Mouse (Mus musculus): ENCODE measurements at regions not wholly inside any gene's neighbourhood (a gene's known extent, or its start where the extent isn't known, plus 50 kb on each side); places are given as distances from the start of the nearest gene placed in this dataset.

- TF ChIP-seq MYOD1 (IDR thresholded peaks at IDR 0.05; ENCODE audit: control insufficient read depth in 1 of 3, insufficient read length in 2 of 3, low read depth in 2 of 3) = no peak
- TF ChIP-seq TCF12 (IDR thresholded peaks at IDR 0.05; ENCODE audit: insufficient read depth, poor library complexity, severe bottlenecking) = no peak
- no peak for TF ChIP-seq MYOG (IDR thresholded peaks at IDR 0.05; ENCODE audit: control insufficient read depth in 1 of 3, insufficient read depth in 1 of 3, insufficient read length in 2 of 3, low read depth in 2 of 3)
- no peak for TF ChIP-seq USF1 (IDR thresholded peaks at IDR 0.05; ENCODE audit: low read depth)
- Histone ChIP-seq H3K4me2 (ENCODE audit: low read depth) (no peak overlapping the region), H3K79me2 (ENCODE audit: control insufficient read depth, insufficient read depth) (no peaks in the 10 kb centered on the region), H3K27me3 (ENCODE audit: control insufficient read depth, insufficient read depth, insufficient read length) (no peaks in the 10 kb centered on the region), H3ac (ENCODE audit: control insufficient read depth, insufficient read length) (no peak overlapping the region), H3K4me3 (no peak overlapping the region), H3K36me3 (ENCODE audit: control insufficient read depth, insufficient read depth) (no peaks in the 10 kb centered on the region)
These were observed 252.2 kb downstream of the Barhl2 start for GRCm38 (mm10) chr5:106205724-106206123.

GRCm38 (mm10) chr5:106200631-106201030 is 257.3 kb downstream of the Barhl2 start:
- H3K4me2 ChIP-seq (ENCODE audit: low read depth) = no peak overlapping the region
- H3K36me3 ChIP-seq (ENCODE audit: control insufficient read depth, insufficient read depth) = no peaks in the 10 kb centered on the region
- TF ChIP-seq SRF (IDR thresholded peaks at IDR 0.05; ENCODE audit: control insufficient read depth, insufficient read length, low read depth) (no peak), MYOD1 (IDR thresholded peaks at IDR 0.05; ENCODE audit: control insufficient read depth in 1 of 3, insufficient read length in 2 of 3, low read depth in 2 of 3) (no peak), MYOG (IDR thresholded peaks at IDR 0.05; ENCODE audit: control insufficient read depth in 1 of 3, insufficient read depth in 1 of 3, insufficient read length in 2 of 3, low read depth in 2 of 3) (no peak), USF1 (IDR thresholded peaks at IDR 0.05; ENCODE audit: low read depth) (no peak), REST (IDR thresholded peaks at IDR 0.05; ENCODE audit: insufficient read depth, insufficient read length) (no peak), POLR2A (IDR thresholded peaks at IDR 0.05; ENCODE audit: insufficient read length, low read depth) (no peak), TCF3 (IDR thresholded peaks at IDR 0.05; ENCODE audit: insufficient read length, low read depth) (no peak)
- H3K27me3 ChIP-seq (ENCODE audit: control insufficient read depth, insufficient read depth, insufficient read length) = no peaks in the 10 kb centered on the region
- H3K4me3 ChIP-seq = no peak overlapping the region
- no peaks in the 10 kb centered on the region for H3K79me2 ChIP-seq (ENCODE audit: control insufficient read depth, insufficient read depth)
- no peak overlapping the region for H3ac ChIP-seq (ENCODE audit: control insufficient read depth, insufficient read length)

- TF ChIP-seq MYOD1 (IDR thresholded peaks at IDR 0.05; ENCODE audit: control insufficient read depth in 1 of 3, insufficient read length in 2 of 3, low read depth in 2 of 3) = no peak
- TF ChIP-seq TCF12 (IDR thresholded peaks at IDR 0.05; ENCODE audit: insufficient read depth, poor library complexity, severe bottlenecking) = no peak
- TF ChIP-seq MYOG (IDR thresholded peaks at IDR 0.05; ENCODE audit: control insufficient read depth in 1 of 3, insufficient read depth in 1 of 3, insufficient read length in 2 of 3, low read depth in 2 of 3) = no peak
- TF ChIP-seq POLR2AphosphoS2 (IDR thresholded peaks at IDR 0.05; ENCODE audit: insufficient read length, low read depth) = no peak
- no peak for TF ChIP-seq E2F4 (IDR thresholded peaks at IDR 0.05; ENCODE audit: insufficient read depth)
- no peak for TF ChIP-seq MAX (IDR thresholded peaks at IDR 0.05; ENCODE audit: low read depth)
- no peak for TF ChIP-seq USF1 (IDR thresholded peaks at IDR 0.05; ENCODE audit: low read depth)
- no peak for TF ChIP-seq CEBPB (IDR thresholded peaks at IDR 0.05; ENCODE audit: insufficient read depth, poor library complexity, severe bottlenecking)
- TF ChIP-seq POLR2A (IDR thresholded peaks at IDR 0.05; ENCODE audit: insufficient read length, low read depth) = no peak
- no peak for TF ChIP-seq REST (IDR thresholded peaks at IDR 0.05; ENCODE audit: insufficient read depth, insufficient read length)
- TF ChIP-seq TCF3 (IDR thresholded peaks at IDR 0.05; ENCODE audit: insufficient read length, low read depth) = no peak
- no peaks in the 10 kb centered on the region for H3K36me3 ChIP-seq (ENCODE audit: control insufficient read depth, insufficient read depth)
- H3K4me2 ChIP-seq (ENCODE audit: low read depth) = no peak overlapping the region
- no peaks in the 10 kb centered on the region for H3K79me2 ChIP-seq (ENCODE audit: control insufficient read depth, insufficient read depth)
- H3K27me3 ChIP-seq (ENCODE audit: control insufficient read depth, insufficient read depth, insufficient read length) = no peaks in the 10 kb centered on the region
- no peak overlapping the region for H3ac ChIP-seq (ENCODE audit: control insufficient read depth, insufficient read length)
- H3K4me3 ChIP-seq = no peak overlapping the region
These were observed 258.9 kb downstream of the Barhl2 start for GRCm38 (mm10) chr5:106199061-106199460.

- TF ChIP-seq SRF (IDR thresholded peaks at IDR 0.05; ENCODE audit: control insufficient read depth, insufficient read length, low read depth) (no peak), CEBPB (IDR thresholded peaks at IDR 0.05; ENCODE audit: insufficient read depth, poor library complexity, severe bottlenecking) (no peak), E2F4 (IDR thresholded peaks at IDR 0.05; ENCODE audit: insufficient read depth) (no peak), POLR2A (IDR thresholded peaks at IDR 0.05; ENCODE audit: insufficient read length, low read depth) (no peak), POLR2AphosphoS2 (IDR thresholded peaks at IDR 0.05; ENCODE audit: insufficient read length, low read depth) (no peak), USF1 (IDR thresholded peaks at IDR 0.05; ENCODE audit: low read depth) (no peak)
- Histone ChIP-seq H3K79me2 (ENCODE audit: control insufficient read depth, insufficient read depth) (no peaks in the 10 kb centered on the region), H3K4me2 (ENCODE audit: low read depth) (no peak overlapping the region), H3ac (ENCODE audit: control insufficient read depth, insufficient read length) (no peak overlapping the region), H3K27me3 (ENCODE audit: control insufficient read depth, insufficient read depth, insufficient read length) (no peaks in the 10 kb centered on the region), H3K36me3 (ENCODE audit: control insufficient read depth, insufficient read depth) (no peaks in the 10 kb centered on the region), H3K4me3 (no peak overlapping the region)
These were observed 266.8 kb downstream of the Barhl2 start for GRCm38 (mm10) chr5:106191141-106191540.

GRCm38 (mm10) chr5:106181726-106182125 is 276.2 kb downstream of the Barhl2 start:
- TF ChIP-seq CEBPB (IDR thresholded peaks at IDR 0.05; ENCODE audit: insufficient read depth, poor library complexity, severe bottlenecking) (no peak), MAX (IDR thresholded peaks at IDR 0.05; ENCODE audit: low read depth) (no peak), MYOD1 (IDR thresholded peaks at IDR 0.05; ENCODE audit: control insufficient read depth in 1 of 3, insufficient read length in 2 of 3, low read depth in 2 of 3) (no peak), POLR2A (IDR thresholded peaks at IDR 0.05; ENCODE audit: insufficient read length, low read depth) (no peak), POLR2AphosphoS2 (IDR thresholded peaks at IDR 0.05; ENCODE audit: insufficient read length, low read depth) (no peak), USF1 (IDR thresholded peaks at IDR 0.05; ENCODE audit: low read depth) (no peak), TCF3 (IDR thresholded peaks at IDR 0.05; ENCODE audit: insufficient read length, low read depth) (no peak)
- H3K27me3 ChIP-seq (ENCODE audit: control insufficient read depth, insufficient read depth, insufficient read length) = no peaks in the 10 kb centered on the region
- H3K4me3 ChIP-seq = no peak overlapping the region

More at GRCm38 (mm10) chr5:106181726-106182125, 276.2 kb downstream of the Barhl2 start:
- Histone ChIP-seq H3ac (ENCODE audit: control insufficient read depth, insufficient read length) (no peak overlapping the region), H3K4me2 (ENCODE audit: low read depth) (no peak overlapping the region), H3K79me2 (ENCODE audit: control insufficient read depth, insufficient read depth) (no peaks in the 10 kb centered on the region), H3K36me3 (ENCODE audit: control insufficient read depth, insufficient read depth) (no peaks in the 10 kb centered on the region)
